Mouse (Mus musculus) forebrain, embryonic 16.5 days (tissue): ENCODE results near the gene Brd2. TPM values are rescaled to one million over a fixed set of nuclear protein-coding genes. Genes with fewer than 3 reads are reported as not detected.
A peak's percentile ranks its signal among the peaks of the same experiment; 100 is the strongest.

Experiments used
- ATAC-seq: fragments of 200-750 bp; cut with Nextera tagmentation; 2 replicates; pipeline ENCODE4 v1.8.0; 2017; ENCODE audit warnings: mild to moderate bottlenecking, moderate library complexity
- H3K27ac ChIP-seq: fragments of 300-500 bp; sonication (generic); 2 replicates; pipeline ENCODE4 v1.5.1; 2014; ENCODE audit warnings: low read length, control low read depth
- H3K27me3 ChIP-seq: fragments of 300-500 bp; sonication (generic); replicated peaks from 2 replicates; pipeline ENCODE4 v1.6.1; 2014; ENCODE audit warnings: low read length; ENCODE audit not compliant: control insufficient read depth, insufficient read depth
- H3K36me3 ChIP-seq: fragments of 300-500 bp; sonication (generic); 2 replicates; pipeline ENCODE4 v1.6.1; 2014; ENCODE audit not compliant: control insufficient read depth, insufficient read depth
- H3K4me1 ChIP-seq: fragments of 300-500 bp; sonication (generic); replicated peaks from 2 replicates; pipeline ENCODE4 v1.6.1; 2014; ENCODE audit warnings: low read length; ENCODE audit not compliant: control insufficient read depth, insufficient read depth
- H3K4me2 ChIP-seq: fragments of 300-500 bp; sonication (generic); 2 replicates; pipeline ENCODE4 v1.6.1; 2014; ENCODE audit warnings: mild to moderate bottlenecking, low read length, control low read depth
- H3K4me3 ChIP-seq: fragments of 300-500 bp; sonication (generic); replicated peaks from 2 replicates; pipeline ENCODE4 v1.5.1; 2014; ENCODE audit warnings: mild to moderate bottlenecking, low read length, control low read depth
- H3K9ac ChIP-seq: fragments of 300-500 bp; sonication (generic); replicated peaks from 2 replicates; pipeline ENCODE4 v1.6.1; 2014; ENCODE audit warnings: low read depth, low read length, control low read depth
- H3K9me3 ChIP-seq: fragments of 300-500 bp; sonication (generic); 2 replicates; pipeline ENCODE4 v1.6.1; 2016; ENCODE audit warnings: low read length; ENCODE audit not compliant: control insufficient read depth
- WGBS: fragments of 180-500 bp; shearing (Covaris S2); extraction: QIAGEN DNeasy Blood & Tissue Kit; methylation state at CpG from one replicate; pipeline ENCODE4 v1.1.7; 2014; 5-methylcytosine and 5-hydroxymethylcytosine counted together
- polyA plus RNA-seq: library from polyadenylated mRNA; unstranded; fragments of >200 nt; fragmentation: Nextera tagmentation; extraction: Ambion mirVana; gene quantifications from 2 replicates; pipeline ENCODE4 v1.2.1, GENCODE M21; 2015

Gene Brd2
- polyA plus RNA-seq, 1 experiment from 2014 or later = 132 TPM

DNA sequence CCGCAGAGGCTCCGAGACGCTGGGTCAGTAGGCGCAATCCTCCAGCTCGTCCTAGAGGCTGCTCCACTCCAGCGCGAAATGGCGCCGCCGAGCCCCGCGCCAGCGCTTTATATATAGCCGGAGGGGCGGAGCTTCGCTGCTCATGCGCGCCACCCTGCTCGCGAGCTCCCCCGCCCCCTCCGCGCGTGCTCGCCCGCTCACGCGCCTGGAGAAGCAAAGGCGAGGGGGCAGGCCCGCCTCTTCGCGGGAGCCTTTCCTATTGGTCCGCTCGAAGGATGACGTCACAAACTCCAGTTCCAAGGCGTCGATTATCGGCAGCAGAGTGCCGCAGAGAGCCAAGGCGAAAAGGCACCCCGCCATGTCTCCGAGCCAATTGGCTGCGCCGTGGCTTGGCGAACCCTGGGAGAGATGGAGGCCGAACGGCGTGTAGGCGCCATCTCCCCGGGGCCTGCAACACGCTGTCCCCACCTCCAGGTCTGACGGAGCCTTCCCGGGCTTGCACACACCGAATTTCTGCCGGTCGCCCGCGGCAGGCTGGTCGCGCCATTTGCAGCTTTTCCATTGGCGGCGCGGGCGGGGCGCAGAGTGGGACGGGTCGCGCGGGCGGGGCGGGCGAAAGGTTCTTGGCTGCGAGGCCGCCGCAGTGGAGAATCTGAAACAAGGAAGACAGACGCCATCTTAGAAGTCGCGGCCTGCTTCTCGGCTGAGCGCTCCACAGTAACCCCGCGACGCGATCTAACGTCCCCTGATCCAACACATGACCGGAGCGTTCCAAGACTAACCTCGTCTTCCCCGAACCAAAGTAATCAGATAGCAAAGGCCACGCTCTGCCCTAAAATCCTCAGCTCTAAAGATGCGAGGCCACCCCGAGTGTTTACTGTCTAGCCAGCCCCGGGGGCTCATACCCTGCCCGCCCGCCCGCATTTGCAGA is 2.9 kb downstream of the Brd2 start, which contains the start of gene H2-DMa:
Gene H2-DMa, plus strand, starts transcription at position 293 of the 931 bp plus-strand sequence.
- Histone ChIP-seq H3K9me3 (no peaks in the 10 kb centered on the region), H3K9ac (peak within 1 kb of the TSS; percentile 97), H3K4me3 (peak within 1 kb of the TSS; percentile 85), H3K4me1 (peaks cover 28% of the 10 kb centered on the region), H3K4me2 (peak within 1 kb of the TSS; percentile 92), H3K27ac (peak within 1 kb of the TSS; percentile 99), H3K27me3 (no peaks in the 10 kb centered on the region), H3K36me3 (peaks cover 20% of the 10 kb centered on the region)
- peak; percentile 76 for ATAC-seq
- WGBS = under 1% methylated on average over 95 of the region's 96 CpGs

DNA sequence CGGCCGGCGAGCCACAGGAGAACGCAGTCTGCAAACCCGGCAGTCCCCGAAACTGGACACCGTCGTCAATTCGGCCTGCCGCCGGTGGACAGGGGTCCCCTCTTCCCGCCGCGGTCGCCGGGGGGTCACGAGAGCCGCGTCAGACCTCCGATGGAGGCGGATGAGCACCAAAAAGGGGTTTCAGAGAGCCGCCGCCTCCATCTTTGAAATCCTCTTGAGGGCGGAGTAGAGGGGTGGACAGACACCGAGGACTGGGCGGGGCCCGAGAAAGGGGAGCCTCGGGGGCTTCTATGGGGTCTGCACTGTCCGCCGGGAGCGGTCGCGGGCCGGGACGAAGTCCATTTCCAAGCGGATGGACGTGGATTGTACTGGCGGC is 3.6 kb downstream of the Brd2 start:
- peak overlapping the region; percentile 85 for H3K4me3 ChIP-seq
- peak overlapping the region; percentile 86 for H3K27ac ChIP-seq
- ATAC-seq = no peak; the same call in 1 of the 2 replicates
- peaks cover 26% of the 10 kb centered on the region for H3K36me3 ChIP-seq
- peaks cover 25% of the 10 kb centered on the region for H3K4me1 ChIP-seq
- peak overlapping the region; percentile 83 for H3K4me2 ChIP-seq
- H3K27me3 ChIP-seq = no peaks in the 10 kb centered on the region
- no peaks in the 10 kb centered on the region for H3K9me3 ChIP-seq
- WGBS = under 1% methylated on average over 38 of the region's 38 CpGs
- peak overlapping the region; percentile 82 for H3K9ac ChIP-seq

DNA sequence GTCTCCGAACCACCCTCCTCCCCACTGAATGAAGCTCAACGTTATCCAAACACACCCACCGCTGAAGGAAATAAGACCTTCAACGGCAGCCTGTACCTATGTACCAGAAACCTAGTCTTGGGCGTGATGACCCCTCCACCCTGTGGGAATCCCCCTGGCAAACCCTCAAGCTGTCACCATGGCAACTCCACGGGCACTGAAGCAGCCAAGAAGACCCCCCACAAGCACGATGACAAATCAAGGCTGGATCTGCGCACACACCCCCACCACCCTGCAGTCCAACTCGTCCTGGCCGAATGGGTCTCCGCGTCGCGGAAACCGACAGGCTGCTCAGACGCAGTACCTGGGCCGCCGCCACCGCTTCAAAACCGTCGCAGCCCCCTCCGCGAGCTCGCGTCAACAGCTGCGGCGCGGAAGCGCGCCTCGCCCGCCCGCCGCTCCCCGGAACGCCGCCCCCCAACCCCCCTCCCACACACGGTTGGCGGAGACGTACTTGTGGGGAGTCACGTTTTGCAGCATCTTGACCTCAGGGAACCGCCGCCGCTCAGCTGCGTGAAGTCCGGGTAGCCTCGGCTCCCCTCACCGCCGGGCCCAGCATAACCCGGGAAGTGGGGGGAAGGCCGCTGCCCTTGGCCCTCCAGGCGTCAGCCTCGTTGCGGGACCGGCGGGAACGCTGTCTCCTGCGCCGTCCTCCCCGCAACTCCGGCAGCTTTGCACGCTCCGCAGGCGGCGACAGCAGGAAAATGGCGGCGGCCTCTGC is 4.1 kb downstream of the Brd2 start:
- Histone ChIP-seq H3K36me3 (peaks cover 32% of the 10 kb centered on the region), H3K4me1 (peaks cover 19% of the 10 kb centered on the region), H3K9ac (peak overlapping the region; percentile 82), H3K27ac (peak overlapping the region; percentile 86), H3K9me3 (no peaks in the 10 kb centered on the region), H3K27me3 (no peaks in the 10 kb centered on the region), H3K4me2 (peak overlapping the region; percentile 83), H3K4me3 (peak overlapping the region; percentile 85)
- no peak for ATAC-seq
- WGBS = 0% methylated on average over 65 of the region's 67 CpGs

DNA sequence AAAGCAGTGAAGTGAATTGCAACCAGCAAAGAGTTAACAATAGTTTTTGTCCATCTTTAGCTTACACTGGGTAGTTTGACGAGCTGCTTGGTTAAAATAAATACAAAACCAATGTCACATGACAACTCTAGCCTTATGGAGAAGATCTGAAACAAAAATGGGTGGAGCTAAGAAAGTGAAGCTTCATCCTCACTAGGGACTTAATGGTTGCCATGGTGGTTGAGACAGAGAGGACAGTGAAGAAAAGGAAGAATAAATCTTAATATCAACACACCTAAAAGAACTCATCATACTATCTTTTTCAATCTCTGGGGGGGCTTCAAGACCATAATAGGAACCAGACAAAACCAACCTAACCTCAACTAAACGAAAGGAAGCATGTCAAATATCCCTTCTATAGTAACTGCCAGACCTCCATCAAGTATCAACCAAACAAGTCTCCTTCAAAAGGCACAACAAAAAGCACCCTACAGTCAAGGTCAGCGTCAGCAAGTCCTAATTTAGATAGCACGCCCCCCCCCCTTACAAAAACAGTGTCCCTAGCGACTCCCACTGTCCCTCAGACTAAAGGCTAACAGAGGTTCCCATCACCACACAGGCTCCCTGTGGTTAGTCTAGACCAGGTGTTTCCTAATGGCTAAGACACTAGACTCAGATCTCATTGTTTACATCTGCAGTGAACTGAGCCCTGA is 4.9 kb downstream of the Brd2 start:
- peaks cover 39% of the 10 kb centered on the region for H3K36me3 ChIP-seq
- WGBS = under 1% methylated on average over 5 of the region's 5 CpGs
- no peak overlapping the region for H3K27ac ChIP-seq

DNA sequence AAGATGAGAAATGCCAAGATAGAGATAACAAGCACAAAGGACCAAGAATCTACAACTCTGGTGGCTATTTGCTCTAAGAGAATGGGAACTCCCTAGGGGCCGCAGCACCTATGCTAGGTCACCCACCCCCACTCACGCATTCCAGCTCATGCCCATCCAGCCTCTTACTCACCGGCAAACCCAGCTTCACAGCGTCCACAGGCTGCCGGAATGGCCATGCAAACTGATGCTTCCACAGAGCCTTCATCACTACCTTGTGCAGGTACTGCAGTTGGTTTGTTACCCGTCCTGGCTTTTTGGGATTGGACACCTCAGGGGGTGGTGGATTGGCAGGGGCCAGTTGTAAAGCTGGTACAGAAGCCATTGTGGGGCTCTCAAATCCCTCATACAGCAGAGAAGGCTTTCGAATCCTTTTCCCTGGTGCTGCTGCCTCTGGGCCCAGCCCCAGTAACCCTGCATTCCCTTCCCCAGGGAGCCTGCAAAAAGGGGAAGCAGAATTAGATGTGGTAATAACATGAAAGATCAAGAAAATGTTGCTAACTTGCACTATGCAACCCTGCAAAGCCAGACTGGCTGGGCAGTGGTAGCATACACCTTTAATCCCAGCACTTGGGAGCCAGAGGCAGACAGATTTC is 5.6 kb downstream of the Brd2 start:
- Histone ChIP-seq H3K9ac (peak overlapping the region; percentile 53), H3K36me3 (peaks cover 46% of the 10 kb centered on the region), H3K27me3 (no peaks in the 10 kb centered on the region), H3K27ac (no peak overlapping the region), H3K9me3 (no peaks in the 10 kb centered on the region), H3K4me1 (peaks cover 17% of the 10 kb centered on the region), H3K4me2 (peak overlapping the region; percentile 83), H3K4me3 (peak overlapping the region; percentile 85)
- ATAC-seq = no peak
- WGBS = 25% methylated on average over 7 of the region's 7 CpGs

More for the DNA sequence above, 4.9 kb downstream of the Brd2 start:
- ATAC-seq = no peak
- Histone ChIP-seq H3K4me1 (peaks cover 17% of the 10 kb centered on the region), H3K9me3 (no peaks in the 10 kb centered on the region), H3K27me3 (no peaks in the 10 kb centered on the region), H3K4me3 (peak overlapping the region; percentile 85), H3K9ac (peak overlapping the region; percentile 82), H3K4me2 (peak overlapping the region; percentile 83)

DNA sequence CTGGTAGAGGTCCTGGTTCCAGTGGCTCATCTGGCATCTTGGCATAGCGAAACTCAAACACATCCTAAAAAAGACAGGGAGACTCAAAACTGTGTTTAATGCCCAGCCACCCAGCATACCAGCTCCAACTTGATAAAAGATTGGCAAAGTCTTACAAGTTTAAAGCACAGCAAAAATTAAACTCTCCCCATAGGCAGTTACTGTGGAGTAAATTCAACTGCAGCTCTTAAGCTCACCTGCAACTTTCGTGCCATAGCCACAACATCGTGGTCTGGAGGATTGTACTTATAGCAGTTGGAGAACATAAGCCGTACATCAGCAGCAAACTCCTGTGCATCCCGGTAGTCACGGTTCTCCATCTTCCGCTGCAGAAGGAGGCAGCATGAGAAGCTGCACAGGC is 8.3 kb downstream of the Brd2 start:
- Histone ChIP-seq H3K4me3 (no peak overlapping the region), H3K9ac (no peak overlapping the region), H3K4me2 (no peak overlapping the region), H3K27ac (no peak overlapping the region), H3K4me1 (peaks cover 25% of the 10 kb centered on the region), H3K9me3 (no peaks in the 10 kb centered on the region), H3K27me3 (no peaks in the 10 kb centered on the region), H3K36me3 (peaks cover 51% of the 10 kb centered on the region)
- ATAC-seq = no peak
- whole genome bisulfite sequencing = 95% methylated on average over 7 of the region's 7 CpGs

DNA sequence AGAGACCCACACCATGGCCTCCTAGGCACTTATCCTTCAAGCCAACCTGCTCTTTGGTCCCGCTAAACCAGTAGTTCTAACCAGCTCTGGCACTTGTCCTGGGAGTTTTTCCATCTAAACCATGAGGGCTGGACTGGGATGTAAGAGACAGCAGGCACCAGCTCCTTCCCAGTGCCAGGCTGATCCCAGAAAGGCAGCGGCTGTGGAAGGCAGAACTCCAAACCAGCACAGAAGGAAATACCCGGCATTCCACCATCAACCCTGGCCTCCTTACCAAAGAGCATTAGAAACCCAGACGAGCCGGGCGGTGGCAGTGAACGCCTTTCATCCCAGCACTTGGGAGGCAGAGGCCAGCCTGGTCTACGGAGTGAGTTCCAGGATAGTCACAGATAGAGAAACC is 12.1 kb downstream of the Brd2 start:
- H3K9me3 ChIP-seq = no peaks in the 10 kb centered on the region
- H3K9ac ChIP-seq = no peak overlapping the region
- H3K4me1 ChIP-seq = peaks cover 8% of the 10 kb centered on the region
- H3K27ac ChIP-seq = peak overlapping the region; percentile 49; the same call in 1 of the 2 replicates
- 0 out of 2 replicates have a peak, but pooled peaks have one; percentile 3 for ATAC-seq
- H3K36me3 ChIP-seq = peaks cover 41% of the 10 kb centered on the region
- 58% methylated on average over 8 of the region's 8 CpGs for WGBS
- no peak overlapping the region for H3K4me2 ChIP-seq
- H3K4me3 ChIP-seq = no peak overlapping the region
- H3K27me3 ChIP-seq = no peaks in the 10 kb centered on the region

DNA sequence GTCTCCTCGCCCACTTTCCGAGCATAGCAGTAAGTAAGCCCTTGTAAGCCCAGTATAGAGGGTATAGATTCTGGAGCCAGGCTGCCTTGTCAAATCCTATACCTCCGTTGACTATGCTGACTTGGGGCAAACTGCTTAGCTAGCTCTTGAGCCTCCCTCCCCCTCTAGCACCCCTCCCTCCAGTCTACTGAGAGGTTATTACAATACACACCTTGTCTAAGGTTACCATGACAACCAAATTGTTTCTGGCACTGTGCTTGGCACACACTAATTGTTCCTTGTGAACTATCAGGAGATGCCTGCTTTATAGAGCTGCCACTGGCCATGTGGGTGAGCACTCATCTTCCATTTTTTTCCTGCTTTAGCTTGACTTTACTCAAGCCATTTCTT is 12.6 kb downstream of the Brd2 start:
- Histone ChIP-seq H3K36me3 (peaks cover 36% of the 10 kb centered on the region), H3K4me2 (no peak overlapping the region), H3K27me3 (no peaks in the 10 kb centered on the region), H3K9ac (no peak overlapping the region), H3K9me3 (no peaks in the 10 kb centered on the region), H3K27ac (peak overlapping the region; percentile 49; the same call in 1 of the 2 replicates), H3K4me1 (peaks cover 8% of the 10 kb centered on the region), H3K4me3 (no peak overlapping the region)
- 61% methylated on average over 3 of the region's 3 CpGs for WGBS
- ATAC-seq = peak; percentile 43
